Comparison of ENCODE assay signal across 26 mouse cellular contexts in genomic region chr13:24202314-24202713, GRCm38 (mm10).
DNase-seq lines count a peak whose midpoint lies in the region; ATAC-seq lines count a peak whose summit lies in the region.
"Had no signal": no experiment of that assay in that cellular context is flagged by ENCODE, and none has a peak within 500 bp of the region (broad histone marks: within the 10 kb centered on the region; RNA-seq: fewer than 3 reads in every experiment).

No protein-coding gene starts in this region.

- peak; percentile 36 for ATAC-seq in forebrain, embryonic 16.5 days
- ATAC-seq in forebrain, embryonic 14.5 days = no peak
- ATAC-seq in limb, embryonic 12.5 days (ENCODE audit: insufficient number of reproducible peaks, insufficient read depth, low FRiP score, low TSS enrichment, low read depth) = no peak
- ATAC-seq in embryonic facial prominence, embryonic 15.5 days (ENCODE audit: insufficient number of reproducible peaks, low FRiP score, low TSS enrichment, low read depth) = no peak
- ATAC-seq: CD4-positive, CD25-positive, alpha-beta regulatory T cell, adult 4 months had no signal

- DNase-seq in forebrain, embryonic 14.5 days (ENCODE audit: low spot score) = no peak
- DNase-seq in limb, embryonic 10.5 days (ENCODE audit: low spot score) = no peak
- no peak for DNase-seq in spleen, adult 12 weeks (ENCODE audit: low spot score)
- no peak for DNase-seq in gastrocnemius, postnatal 4 days (ENCODE audit: low spot score in 2 of 2)
- DNase-seq: adrenal gland, postnatal 25 days; cerebellum, adult 11 months; cerebellum, adult 9-11 months; gastrocnemius, adult 2 months; heart, postnatal 36 days; kidney, adult 11 months; liver, embryonic 13.5 days; lung, adult 2 months; lung, postnatal 14 days; thymus, adult 2 months; thymus, postnatal 4 days had no signal

- WGBS in forebrain, embryonic 16.5 days = 63% methylated on average over 6 of the region's 6 CpGs
- 67% methylated on average over 6 of the region's 6 CpGs for WGBS in forebrain, embryonic 14.5 days
- 72% methylated on average over 6 of the region's 6 CpGs for WGBS in limb, embryonic 12.5 days
- 90% methylated on average over 6 of the region's 6 CpGs for WGBS in limb, embryonic 10.5 days
- WGBS in embryonic facial prominence, embryonic 15.5 days = 48% methylated on average over 6 of the region's 6 CpGs

- H3K4me1 ChIP-seq in forebrain, embryonic 16.5 days (replicated peaks; ENCODE audit: control insufficient read depth, insufficient read depth, low read length) = peaks cover 21% of the 10 kb centered on the region
- H3K4me1 ChIP-seq in forebrain, embryonic 14.5 days (ENCODE audit: control insufficient read depth, insufficient read depth, low read length) = peaks cover 14% of the 10 kb centered on the region; the same call in 1 of the 2 replicates
- peaks cover 39% of the 10 kb centered on the region for H3K4me1 ChIP-seq in limb, embryonic 12.5 days (replicated peaks)
- H3K4me1 ChIP-seq in limb, embryonic 10.5 days = peaks cover 18% of the 10 kb centered on the region
- peaks cover 26% of the 10 kb centered on the region for H3K4me1 ChIP-seq in embryonic facial prominence, embryonic 15.5 days
- H3K4me1 ChIP-seq: heart, embryonic 15.5 days had no signal

- H3K9ac ChIP-seq in forebrain, embryonic 16.5 days (replicated peaks; ENCODE audit: low read depth, low read length) = no peak overlapping the region
- no peak overlapping the region for H3K9ac ChIP-seq in forebrain, embryonic 14.5 days (ENCODE audit: low read length)
- H3K9ac ChIP-seq in limb, embryonic 12.5 days (replicated peaks) = no peak overlapping the region
- no peak overlapping the region for H3K9ac ChIP-seq in embryonic facial prominence, embryonic 15.5 days
- H3K9ac ChIP-seq: embryonic facial prominence, embryonic 12.5 days; heart, embryonic 15.5 days; kidney, embryonic 15.5 days; liver, embryonic 13.5 days; neural tube, embryonic 12.5 days had no signal

- no peak overlapping the region for H3K4me3 ChIP-seq in forebrain, embryonic 16.5 days (replicated peaks; ENCODE audit: low read length)
- H3K4me3 ChIP-seq in forebrain, embryonic 14.5 days (ENCODE audit: low read depth, low read length) = no peak overlapping the region
- H3K4me3 ChIP-seq in limb, embryonic 12.5 days (replicated peaks) = no peak overlapping the region
- no peak overlapping the region for H3K4me3 ChIP-seq in limb, embryonic 10.5 days
- no peak overlapping the region for H3K4me3 ChIP-seq in embryonic facial prominence, embryonic 15.5 days (replicated peaks)
- H3K4me3 ChIP-seq: embryonic facial prominence, embryonic 12.5 days; gastrocnemius, adult 2 months; heart, embryonic 15.5 days; kidney, embryonic 15.5 days; left cerebral cortex, adult 2 months; liver, embryonic 13.5 days; neural tube, embryonic 12.5 days had no signal

- H3K4me2 ChIP-seq in forebrain, embryonic 16.5 days (ENCODE audit: low read length) = no peak overlapping the region
- H3K4me2 ChIP-seq in forebrain, embryonic 14.5 days (ENCODE audit: low read length) = no peak overlapping the region
- H3K4me2 ChIP-seq in limb, embryonic 12.5 days = no peak overlapping the region
- no peak overlapping the region for H3K4me2 ChIP-seq in embryonic facial prominence, embryonic 15.5 days (replicated peaks)
- H3K4me2 ChIP-seq: embryonic facial prominence, embryonic 12.5 days; heart, embryonic 15.5 days; kidney, embryonic 15.5 days; liver, embryonic 13.5 days; midbrain, embryonic 11.5 days; neural tube, embryonic 12.5 days had no signal

- no peaks in the 10 kb centered on the region for H3K9me3 ChIP-seq in forebrain, embryonic 16.5 days (ENCODE audit: control insufficient read depth, low read length)
- H3K9me3 ChIP-seq in forebrain, embryonic 14.5 days (replicated peaks; ENCODE audit: control insufficient read depth, low read length) = no peaks in the 10 kb centered on the region
- H3K9me3 ChIP-seq in limb, embryonic 12.5 days = no peaks in the 10 kb centered on the region
- H3K9me3 ChIP-seq in limb, embryonic 10.5 days (replicated peaks) = no peaks in the 10 kb centered on the region
- H3K9me3 ChIP-seq in embryonic facial prominence, embryonic 15.5 days (replicated peaks) = no peaks in the 10 kb centered on the region
- H3K9me3 ChIP-seq: embryonic facial prominence, embryonic 12.5 days; heart, embryonic 15.5 days; kidney, embryonic 15.5 days; liver, embryonic 13.5 days; neural tube, embryonic 12.5 days had no signal

- H3K27me3 ChIP-seq in forebrain, embryonic 16.5 days (replicated peaks; ENCODE audit: control insufficient read depth, insufficient read depth, low read length) = no peaks in the 10 kb centered on the region
- no peaks in the 10 kb centered on the region for H3K27me3 ChIP-seq in forebrain, embryonic 14.5 days (replicated peaks; ENCODE audit: control insufficient read depth, insufficient read depth, low read length)
- H3K27me3 ChIP-seq in limb, embryonic 12.5 days = no peaks in the 10 kb centered on the region
- H3K27me3 ChIP-seq in limb, embryonic 10.5 days (ENCODE audit: low read depth, poor library complexity, severe bottlenecking) = no peaks in the 10 kb centered on the region
- no peaks in the 10 kb centered on the region for H3K27me3 ChIP-seq in embryonic facial prominence, embryonic 15.5 days
- H3K27me3 ChIP-seq: embryonic facial prominence, embryonic 12.5 days; heart, embryonic 15.5 days; kidney, embryonic 15.5 days; liver, embryonic 13.5 days; neural tube, embryonic 12.5 days had no signal

- no peak overlapping the region for H3K27ac ChIP-seq in forebrain, embryonic 16.5 days (ENCODE audit: low read length)
- H3K27ac ChIP-seq in forebrain, embryonic 14.5 days (ENCODE audit: low read depth, low read length) = no peak overlapping the region
- H3K27ac ChIP-seq in limb, embryonic 12.5 days = 0 out of 2 replicates have a peak overlapping the region, but pooled peaks have one; percentile 13
- no peak overlapping the region for H3K27ac ChIP-seq in limb, embryonic 10.5 days
- peak overlapping the region; percentile 17 for H3K27ac ChIP-seq in embryonic facial prominence, embryonic 15.5 days (replicated peaks)
- H3K27ac ChIP-seq: embryonic facial prominence, embryonic 12.5 days; gastrocnemius, adult 2 months; heart, embryonic 15.5 days; kidney, embryonic 15.5 days; left cerebral cortex, adult 2 months; liver, embryonic 13.5 days; neural tube, embryonic 12.5 days; stomach, postnatal 0 days had no signal

- no peaks in the 10 kb centered on the region for H3K36me3 ChIP-seq in forebrain, embryonic 16.5 days (ENCODE audit: control insufficient read depth, insufficient read depth)
- no peaks in the 10 kb centered on the region for H3K36me3 ChIP-seq in forebrain, embryonic 14.5 days (ENCODE audit: control insufficient read depth, insufficient read depth, low read length)
- H3K36me3 ChIP-seq in limb, embryonic 12.5 days = no peaks in the 10 kb centered on the region
- H3K36me3 ChIP-seq in limb, embryonic 10.5 days = no peaks in the 10 kb centered on the region
- H3K36me3 ChIP-seq in embryonic facial prominence, embryonic 15.5 days = no peaks in the 10 kb centered on the region
- H3K36me3 ChIP-seq: embryonic facial prominence, embryonic 12.5 days; heart, embryonic 15.5 days; kidney, embryonic 15.5 days; liver, embryonic 13.5 days; neural tube, embryonic 12.5 days had no signal

Comparison
In these comparisons a context has a peak if more than half of its experiments do, and no peak if none do; other contexts are left out.
1. H3K27ac ChIP-seq: peak in limb, embryonic 12.5 days (single experiment) and embryonic facial prominence, embryonic 15.5 days (single experiment); none in forebrain, embryonic 16.5 days (single experiment), forebrain, embryonic 14.5 days (single experiment) and limb, embryonic 10.5 days (single experiment).